Mouse (Mus musculus) mouse trophoblast stem cell (cell line): Measurements from ENCODE around the gene Atp11b.

ENCODE experiments used
- in situ Hi-C, 2 experiments: fragments of 300-500 bp; cut with MseI, MboI; formaldehyde crosslinking; loops; 2 replicates in 1 of 2; 3 replicates in 1 of 2; pipeline ENCODE4 v1.15.1; 2025

Atp11b gene

DNA sequence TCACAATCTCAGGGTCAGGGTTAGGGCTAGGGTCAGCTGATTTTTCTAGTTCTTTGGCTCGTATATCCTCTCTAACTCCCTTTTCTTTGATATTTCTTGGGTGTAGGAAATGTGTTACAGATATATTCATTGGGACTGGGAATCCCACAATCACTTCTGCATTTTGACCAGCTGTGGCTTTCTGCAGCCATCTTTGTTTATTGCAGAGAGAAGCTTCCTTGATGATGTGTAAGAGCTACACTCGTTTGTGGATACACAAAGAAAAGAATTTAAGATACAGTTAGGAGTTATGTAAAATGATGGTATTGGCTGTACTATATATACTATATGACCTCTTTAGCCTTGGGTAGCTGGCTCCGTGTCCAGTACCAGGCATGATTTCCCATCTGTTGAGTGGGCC lies 25.8 kb downstream of the Atp11b start:
- in situ Hi-C loops = no loop called here

DNA sequence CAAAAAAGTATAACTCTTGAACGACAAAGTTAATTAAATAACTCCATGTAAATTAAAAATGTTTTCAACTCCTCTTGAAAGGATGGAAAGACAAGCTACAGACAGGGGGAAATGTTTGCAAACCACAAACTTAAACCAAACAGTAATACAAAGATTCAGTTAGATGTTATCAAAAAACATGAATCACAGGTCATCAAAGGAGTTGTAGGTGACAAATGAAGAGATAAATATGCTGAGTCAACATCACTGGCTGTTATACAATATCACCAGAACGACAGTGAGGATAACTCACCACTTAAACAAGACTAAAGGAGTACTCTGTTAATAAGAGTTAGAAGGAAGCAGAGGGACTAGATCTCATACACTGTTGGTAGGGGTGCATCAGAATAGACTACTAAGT lies 48.1 kb downstream of the Atp11b start:
- in situ Hi-C loops = no loop called here

- in situ Hi-C loops = no loop called here
Observed at GRCm38 (mm10) chr3:35819887-35820286, 66.0 kb downstream of the Atp11b start.

DNA sequence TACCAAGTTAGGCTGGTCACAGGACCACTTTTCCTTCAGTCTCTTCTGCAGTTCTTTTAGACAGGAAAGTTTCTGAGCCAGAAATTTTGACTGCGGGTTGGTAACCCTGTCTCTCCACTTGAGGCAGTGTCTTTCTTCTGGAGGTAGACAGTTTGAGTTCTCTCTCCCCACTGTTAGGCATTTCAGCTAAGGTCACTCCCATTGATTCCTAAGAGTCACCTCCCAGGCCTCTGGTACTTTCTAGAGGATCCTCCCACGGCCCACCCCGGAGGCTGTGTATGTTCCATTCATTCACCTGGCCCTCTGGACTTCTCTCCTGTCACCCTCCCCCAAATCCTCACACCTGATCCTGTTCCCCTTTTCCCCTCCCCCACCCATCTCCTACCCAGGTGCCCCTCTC lies 68.1 kb downstream of the Atp11b start:
- in situ Hi-C loops = no loop called here

- in situ Hi-C loops = no loop called here
Observed at GRCm38 (mm10) chr3:35849326-35849725, 95.4 kb downstream of the Atp11b start.

DNA sequence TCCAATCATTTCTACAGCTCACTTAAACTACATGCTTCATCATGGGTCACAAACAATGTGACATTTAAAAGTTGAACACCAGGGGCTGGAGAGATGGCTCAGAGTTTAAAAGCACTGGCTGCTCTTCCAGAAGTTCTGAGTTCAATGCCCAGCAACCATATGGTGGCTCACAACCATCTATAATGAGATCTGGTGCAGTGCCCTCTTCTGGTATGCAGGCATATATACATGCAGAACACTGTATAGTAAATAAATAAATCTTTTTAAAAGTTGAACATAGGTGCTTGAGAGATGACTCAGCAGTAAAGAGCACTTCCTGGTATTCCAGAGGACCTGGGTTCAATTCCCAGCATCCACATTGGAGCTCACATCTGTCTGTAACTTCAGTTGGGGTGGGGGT lies 129.4 kb downstream of the Atp11b start:
- in situ Hi-C loops = no loop called here

DNA sequence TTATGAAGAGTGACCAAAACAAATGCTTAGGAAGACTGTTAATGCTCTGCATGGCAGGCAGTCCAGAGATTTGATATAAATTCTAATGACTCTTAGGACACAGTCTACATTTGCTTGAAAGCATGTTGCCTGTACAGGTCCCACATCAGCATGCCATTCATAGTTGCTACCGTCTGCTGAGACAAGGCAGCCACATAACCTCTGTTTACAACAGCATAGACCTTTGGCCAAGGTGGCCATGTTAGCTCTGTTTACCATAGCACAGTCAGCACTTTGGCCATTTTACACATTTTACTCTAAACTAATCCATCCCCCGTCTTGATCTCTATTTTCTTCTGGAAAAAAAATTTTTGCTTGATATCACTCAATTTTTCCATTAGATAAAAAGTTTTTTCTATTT lies 135.6 kb downstream of the Atp11b start:
- in situ Hi-C loops = no loop called here

GRCm38 (mm10) chr3:35891123-35891522 lies 137.2 kb downstream of the Atp11b start:
- in situ Hi-C loops = no loop called here

DNA sequence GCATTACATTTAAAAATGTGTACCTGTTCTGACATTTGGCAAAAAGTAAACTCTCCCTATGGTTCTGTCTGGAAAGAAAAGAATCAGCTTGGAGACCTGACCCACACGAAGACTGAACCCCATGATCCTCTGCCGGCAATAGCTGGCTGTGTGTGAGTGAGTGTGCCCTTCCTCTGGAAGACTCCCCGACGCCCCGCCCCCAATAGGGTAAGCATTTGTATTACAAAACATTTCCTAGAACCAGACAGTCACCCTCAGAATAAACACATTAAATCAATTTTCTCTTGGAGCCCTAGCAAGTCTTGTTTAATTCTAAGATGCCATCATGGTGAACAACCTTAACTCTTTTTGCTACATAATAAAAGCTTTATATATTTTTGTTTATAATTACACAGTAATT lies 139.2 kb downstream of the Atp11b start:
- in situ Hi-C loops = no loop called here

DNA sequence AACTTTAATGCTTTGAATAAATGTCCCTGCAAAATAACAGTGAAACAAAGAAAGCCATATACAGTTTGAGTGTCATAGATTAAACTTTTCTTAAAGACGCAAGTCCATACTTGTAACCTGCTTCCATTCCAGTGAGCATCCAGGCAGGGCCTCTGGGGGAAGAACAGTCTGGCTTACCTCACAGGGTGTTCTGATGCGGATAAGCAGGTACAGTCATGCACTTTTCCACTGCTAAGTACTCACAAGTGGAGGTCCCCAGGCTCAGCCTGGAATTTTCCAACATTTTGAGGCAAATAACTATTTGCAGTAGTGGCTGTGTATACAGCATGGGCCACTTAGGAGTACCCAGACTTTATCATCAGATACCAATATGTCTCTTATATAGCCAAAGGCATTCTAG lies 144.0 kb downstream of the Atp11b start:
- in situ Hi-C loops = no loop called here

DNA sequence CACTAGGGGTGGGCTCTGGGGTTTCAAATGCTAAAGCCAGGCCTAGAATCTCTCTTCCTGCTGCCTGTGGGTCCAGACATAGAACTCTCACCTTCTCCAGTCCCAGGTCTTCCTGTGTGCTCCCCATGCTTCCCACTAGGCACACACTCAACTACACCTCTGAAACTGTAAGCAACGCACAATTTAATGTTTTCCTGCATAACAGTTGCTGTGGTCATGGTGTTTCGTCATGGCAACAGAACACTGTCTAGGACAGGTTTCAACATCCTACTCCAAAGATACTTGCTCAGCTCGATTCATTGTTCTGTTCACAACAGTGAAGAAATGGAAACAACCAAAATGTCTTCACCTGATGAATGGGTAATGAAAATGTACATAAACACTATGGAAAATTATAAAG lies 145.2 kb downstream of the Atp11b start:
- in situ Hi-C loops = no loop called here

- in situ Hi-C loops = no loop called here
Observed at GRCm38 (mm10) chr3:35900555-35901204, 146.8 kb downstream of the Atp11b start.
